Mouse (Mus musculus) brain, embryonic 14.5 days (tissue): ENCODE measurements around the gene Prrt4. TPM values are rescaled to one million over a fixed set of nuclear protein-coding genes. Genes with fewer than 3 reads are reported as not detected.

Experiments used
- DNase-seq: peaks from one replicate; pipeline ENCODE4 v3.0.0-alpha.2; 2011; ENCODE audit warnings: low read depth
- CTCF ChIP-seq: fragments of 200-500 bp; IDR thresholded peaks from 2 replicates; pipeline ENCODE4 v1.5.1; 2012; ENCODE audit warnings: inconsistent platforms, mild to moderate bottlenecking, moderate library complexity, borderline replicate concordance; ENCODE audit not compliant: insufficient read depth, insufficient read length; ENCODE audit errors: extremely low read depth
- POLR2A ChIP-seq: fragments of 200-500 bp; IDR thresholded peaks from 2 replicates; pipeline ENCODE4 v1.6.1; 2012; ENCODE audit warnings: mild to moderate bottlenecking, inconsistent platforms, borderline replicate concordance; ENCODE audit not compliant: poor library complexity, insufficient read depth, insufficient read length, severe bottlenecking; ENCODE audit errors: extremely low read depth
- polyA plus RNA-seq: library from polyadenylated mRNA; depleted of rRNA; stranded (reverse); fragments of >200 nt; gene quantifications from 2 replicates; pipeline ENCODE4 v1.2.3, GENCODE M21; 2012

Gene Prrt4
- polyA plus RNA-seq, 1 experiment: 11.1 TPM

GRCm38 (mm10) chr6:29204932-29205614, 25.7 kb upstream of the Prrt4 start:
- DNase-seq: peak; percentile 75
- TF ChIP-seq POLR2A (no peak), CTCF (peak; percentile 94)

- DNase-seq: no peak
- no peak for TF ChIP-seq POLR2A
- no peak for TF ChIP-seq CTCF
Measured at GRCm38 (mm10) chr6:29203861-29204585, 24.6 kb upstream of the Prrt4 start.

- TF ChIP-seq CTCF (no peak), POLR2A (no peak)
- no peak for DNase-seq
Measured at GRCm38 (mm10) chr6:29203096-29203495, 23.7 kb upstream of the Prrt4 start.

GRCm38 (mm10) chr6:29201988-29202387, 22.6 kb upstream of the Prrt4 start:
- DNase-seq: no peak
- TF ChIP-seq POLR2A: no peak
- no peak for TF ChIP-seq CTCF

- DNase-seq: no peak
- TF ChIP-seq POLR2A (no peak), CTCF (no peak)
Measured at GRCm38 (mm10) chr6:29201341-29201740, 22.0 kb upstream of the Prrt4 start.

GRCm38 (mm10) chr6:29200496-29200895, 21.1 kb upstream of the Prrt4 start:
- no peak for DNase-seq
- TF ChIP-seq CTCF: no peak
- TF ChIP-seq POLR2A: no peak

GRCm38 (mm10) chr6:29199223-29199855, 20.0 kb upstream of the Prrt4 start:
- no peak for TF ChIP-seq CTCF
- no peak for TF ChIP-seq POLR2A
- no peak for DNase-seq

GRCm38 (mm10) chr6:29198309-29199222, 19.2 kb upstream of the Prrt4 start:
- TF ChIP-seq CTCF: peak; percentile 94
- TF ChIP-seq POLR2A: no peak
- peak; percentile 97 for DNase-seq

- TF ChIP-seq CTCF: no peak
- no peak for TF ChIP-seq POLR2A
- peak; percentile 27 for DNase-seq
Measured at GRCm38 (mm10) chr6:29195846-29196698, 16.7 kb upstream of the Prrt4 start.

- no peak for DNase-seq
- TF ChIP-seq POLR2A (no peak), CTCF (no peak)
Measured at GRCm38 (mm10) chr6:29195146-29195545, 15.8 kb upstream of the Prrt4 start.
